Mouse (Mus musculus) kidney, postnatal 25 days (tissue): ENCODE data around the gene Obox1.
"Not testable (repeated sequence)": the region's sequence is repeated elsewhere in the genome, so short reads cannot be mapped to it uniquely, and the experiment has no call there.

Source experiments
- DNase-seq, 2 experiments: peaks; one replicate each; pipeline ENCODE4 v3.0.0; 2021; ENCODE audit warnings: mixed read lengths in 2 of 2

The Obox1 gene

GRCm38 (mm10) chr7:15388421-15388998 lies at the start of gene Obox1, which contains the start of gene Obox2:
Gene Obox1, plus strand, starts transcription at chr7:15388948.
Gene Obox2, plus strand, starts transcription at chr7:15388721.
- DNase-seq = not testable (repeated sequence)

- not testable (repeated sequence) for DNase-seq
These were observed 10.6 kb downstream of the Obox1 start for GRCm38 (mm10) chr7:15399147-15399874.

- not testable (repeated sequence) for DNase-seq
These were observed 18.1 kb downstream of the Obox1 start for GRCm38 (mm10) chr7:15406816-15407215.

- not testable (repeated sequence) for DNase-seq
These were observed 29.3 kb downstream of the Obox1 start for GRCm38 (mm10) chr7:15418046-15418445.

- DNase-seq = not testable (repeated sequence)
These were observed 36.8 kb downstream of the Obox1 start for GRCm38 (mm10) chr7:15425537-15425936.

- DNase-seq = peak in 1 of 2 experiments; percentile 25
These were observed 120.7 kb downstream of the Obox1 start for GRCm38 (mm10) chr7:15509411-15509810.
